Mouse (Mus musculus): ENCODE measurements at regions not wholly inside any gene's neighbourhood (a gene's known extent, or its start where the extent isn't known, plus 50 kb on each side); places are given as distances from the start of the nearest gene placed in this dataset.

DNA sequence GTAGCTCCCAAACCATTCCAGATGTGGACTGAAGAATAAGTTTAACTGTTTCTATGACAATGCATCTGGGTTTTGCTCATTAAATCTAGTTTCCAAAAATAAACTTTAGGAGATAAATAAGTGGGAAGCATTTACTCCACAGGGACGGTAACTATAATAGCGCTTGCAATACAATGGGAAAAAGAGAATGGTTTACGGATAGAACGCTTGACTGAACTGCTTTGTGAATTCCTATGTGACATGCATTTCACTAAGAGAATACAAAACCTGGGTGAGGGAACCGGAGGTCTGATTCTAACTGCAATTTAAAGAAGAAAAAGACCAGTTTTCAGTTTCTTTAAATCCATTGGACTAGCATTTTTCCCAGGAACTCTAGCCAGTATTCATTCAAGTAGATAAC, 704.1 kb upstream of the Marcks start:
- no peak for TF ChIP-seq CTCF (conservative IDR thresholded peaks at IDR 0.05; ENCODE audit: insufficient read depth, insufficient read length, low read depth, low read length)
- TF ChIP-seq POLR2A (IDR thresholded peaks at IDR 0.05; ENCODE audit: low read depth, low read length), result no peak

All from kidney, adult 2 months (tissue).